Mouse (Mus musculus): ENCODE measurements at regions not wholly inside any gene's neighbourhood (a gene's known extent, or its start where the extent isn't known, plus 50 kb on each side); places are given as distances from the start of the nearest gene placed in this dataset.

DNA sequence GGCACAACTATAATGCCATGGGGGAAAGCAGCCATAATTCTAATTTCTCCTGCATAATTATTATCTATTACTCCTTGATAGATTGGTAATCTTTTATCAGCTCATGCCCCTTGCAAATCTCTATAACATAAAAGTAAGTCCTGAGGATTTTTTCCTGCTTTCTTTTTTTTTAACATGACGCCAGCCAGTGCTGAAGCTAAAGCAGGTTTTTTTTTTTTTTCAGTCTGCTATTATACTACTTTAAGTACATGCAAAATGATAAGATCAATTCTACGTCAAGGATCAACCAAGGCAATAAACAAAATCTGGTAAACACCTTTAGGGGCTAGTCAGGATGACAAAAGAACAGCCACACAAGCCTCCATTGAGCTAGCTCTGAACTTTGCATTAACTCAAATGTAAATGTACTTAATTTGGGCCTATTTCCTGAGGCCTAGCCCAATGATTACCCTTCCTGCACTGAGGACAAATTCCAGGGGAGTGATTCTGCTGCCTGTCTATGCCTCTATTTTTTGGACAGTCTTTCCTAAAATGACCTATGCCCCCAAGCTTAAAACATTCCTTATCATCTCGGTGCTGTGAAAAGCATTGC lies 434.8 kb downstream of the 1810013L24Rik start:
- Histone ChIP-seq H3K4me2 (no peak overlapping the region), H3K9me3 (no peaks in the 10 kb centered on the region), H3K27me3 (replicated peaks) (no peaks in the 10 kb centered on the region), H3K9ac (no peak overlapping the region), H3K4me3 (no peak overlapping the region), H3K27ac (replicated peaks) (no peak overlapping the region), H3K36me3 (no peaks in the 10 kb centered on the region), H3K4me1 (no peaks in the 10 kb centered on the region)
- WGBS: 50% methylated on average over 3 of the region's 3 CpGs
- no peak for ATAC-seq (ENCODE audit: extremely low read depth, insufficient number of reproducible peaks, low FRiP score, low TSS enrichment)

DNA sequence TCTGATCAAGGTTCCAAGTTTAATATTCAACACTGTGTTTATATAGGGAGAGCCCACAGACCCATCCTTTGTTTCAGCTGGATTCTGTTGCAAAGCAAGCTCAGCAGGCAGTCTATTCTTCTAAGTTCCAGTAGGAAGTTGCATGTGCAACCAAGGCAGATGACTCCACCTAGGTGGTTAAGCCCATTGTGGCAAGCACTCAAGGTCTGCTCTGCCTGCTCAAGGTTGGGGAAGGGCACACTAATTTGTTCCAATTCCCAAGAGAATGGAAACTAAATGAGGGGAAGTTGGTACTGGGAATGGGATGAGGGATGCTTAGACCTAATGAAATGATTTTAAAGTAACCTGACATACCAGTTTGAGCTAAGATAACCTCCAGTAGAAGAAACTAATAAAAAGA lies 437.3 kb downstream of the 1810013L24Rik start:
- H3K4me3 ChIP-seq: no peak overlapping the region
- H3K27me3 ChIP-seq (replicated peaks): no peaks in the 10 kb centered on the region
- H3K4me1 ChIP-seq: no peaks in the 10 kb centered on the region
- no peak overlapping the region for H3K27ac ChIP-seq (replicated peaks)
- ATAC-seq (ENCODE audit: extremely low read depth, insufficient number of reproducible peaks, low FRiP score, low TSS enrichment): no peak
- H3K4me2 ChIP-seq: no peak overlapping the region
- H3K36me3 ChIP-seq: no peaks in the 10 kb centered on the region
- no peak overlapping the region for H3K9ac ChIP-seq
- no peaks in the 10 kb centered on the region for H3K9me3 ChIP-seq

DNA sequence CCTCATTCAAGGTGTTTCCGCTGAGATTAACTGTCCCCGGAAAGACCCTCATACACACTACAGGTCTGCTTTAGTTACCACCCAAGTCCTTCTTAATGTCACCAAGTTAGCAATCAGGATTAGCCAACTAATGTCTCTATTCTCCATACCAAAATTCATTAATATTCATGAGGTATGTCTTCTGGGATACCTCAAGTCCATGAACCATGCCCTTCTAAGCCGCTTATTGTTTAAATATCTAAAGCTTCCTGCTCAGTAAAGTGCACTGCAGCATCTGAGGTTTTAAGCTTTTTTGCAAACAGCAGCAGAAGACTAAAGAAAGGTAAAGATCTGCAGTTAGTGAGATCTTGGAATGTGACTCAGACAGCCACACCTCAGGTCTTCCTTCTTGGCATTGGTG lies 440.2 kb downstream of the 1810013L24Rik start:
- Histone ChIP-seq H3K36me3 (no peaks in the 10 kb centered on the region), H3K4me2 (no peak overlapping the region), H3K27me3 (replicated peaks) (no peaks in the 10 kb centered on the region), H3K4me1 (no peaks in the 10 kb centered on the region), H3K4me3 (no peak overlapping the region), H3K27ac (replicated peaks) (no peak overlapping the region), H3K9me3 (no peaks in the 10 kb centered on the region), H3K9ac (no peak overlapping the region)
- WGBS: 72% methylated on average over 3 of the region's 3 CpGs
- no peak for ATAC-seq (ENCODE audit: extremely low read depth, insufficient number of reproducible peaks, low FRiP score, low TSS enrichment)

DNA sequence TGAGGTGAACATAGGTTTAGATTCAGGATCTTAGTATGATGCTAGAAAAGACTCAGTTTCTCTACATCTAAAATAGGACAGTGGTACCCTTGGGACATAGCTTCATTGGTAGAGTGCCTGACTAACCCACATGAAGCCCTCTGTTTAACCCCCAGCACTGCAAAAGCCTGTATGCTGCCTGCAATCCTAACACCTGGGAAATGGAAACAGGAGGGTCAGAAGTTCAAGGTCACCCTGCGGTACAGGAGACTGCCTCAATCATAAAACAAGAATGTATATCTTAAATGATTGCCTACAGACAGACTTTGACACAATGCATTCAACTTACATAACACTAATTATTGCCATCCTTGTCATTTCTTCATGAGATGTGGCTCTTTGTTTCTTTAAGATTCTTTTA lies 440.8 kb downstream of the 1810013L24Rik start:
- no peaks in the 10 kb centered on the region for H3K4me1 ChIP-seq
- no peak overlapping the region for H3K4me3 ChIP-seq
- no peak for ATAC-seq (ENCODE audit: extremely low read depth, insufficient number of reproducible peaks, low FRiP score, low TSS enrichment)
- H3K36me3 ChIP-seq: no peaks in the 10 kb centered on the region
- H3K4me2 ChIP-seq: no peak overlapping the region
- H3K9ac ChIP-seq: no peak overlapping the region
- H3K27ac ChIP-seq (replicated peaks): no peak overlapping the region
- no peaks in the 10 kb centered on the region for H3K9me3 ChIP-seq
- H3K27me3 ChIP-seq (replicated peaks): no peaks in the 10 kb centered on the region
- 75% methylated on average over 1 of the region's 1 CpGs for WGBS

- no peaks in the 10 kb centered on the region for H3K4me1 ChIP-seq
- H3K36me3 ChIP-seq: no peaks in the 10 kb centered on the region
- H3K9me3 ChIP-seq: no peaks in the 10 kb centered on the region
- 71% methylated on average over 6 of the region's 6 CpGs for WGBS
- H3K4me2 ChIP-seq: no peak overlapping the region
- ATAC-seq (ENCODE audit: extremely low read depth, insufficient number of reproducible peaks, low FRiP score, low TSS enrichment): no peak
- no peaks in the 10 kb centered on the region for H3K27me3 ChIP-seq (replicated peaks)
- H3K4me3 ChIP-seq: no peak overlapping the region
- no peak overlapping the region for H3K9ac ChIP-seq
- H3K27ac ChIP-seq (replicated peaks): no peak overlapping the region
Observed at GRCm38 (mm10) chr16:9273751-9274300, 443.9 kb downstream of the 1810013L24Rik start.

- H3K36me3 ChIP-seq: no peaks in the 10 kb centered on the region
- no peak overlapping the region for H3K4me2 ChIP-seq
- H3K4me1 ChIP-seq: no peaks in the 10 kb centered on the region
- WGBS: 66% methylated on average over 7 of the region's 7 CpGs
- no peak overlapping the region for H3K27ac ChIP-seq (replicated peaks)
- no peak overlapping the region for H3K4me3 ChIP-seq
- no peak overlapping the region for H3K9ac ChIP-seq
- no peaks in the 10 kb centered on the region for H3K9me3 ChIP-seq
- no peaks in the 10 kb centered on the region for H3K27me3 ChIP-seq (replicated peaks)
- no peak for ATAC-seq (ENCODE audit: extremely low read depth, insufficient number of reproducible peaks, low FRiP score, low TSS enrichment)
Observed at GRCm38 (mm10) chr16:9274583-9275100, 444.7 kb downstream of the 1810013L24Rik start.

- ATAC-seq (ENCODE audit: extremely low read depth, insufficient number of reproducible peaks, low FRiP score, low TSS enrichment): no peak
- no peaks in the 10 kb centered on the region for H3K27me3 ChIP-seq (replicated peaks)
- 72% methylated on average over 4 of the region's 4 CpGs for WGBS
- no peaks in the 10 kb centered on the region for H3K4me1 ChIP-seq
- no peak overlapping the region for H3K4me3 ChIP-seq
- no peaks in the 10 kb centered on the region for H3K36me3 ChIP-seq
- no peaks in the 10 kb centered on the region for H3K9me3 ChIP-seq
- H3K4me2 ChIP-seq: no peak overlapping the region
- no peak overlapping the region for H3K9ac ChIP-seq
- no peak overlapping the region for H3K27ac ChIP-seq (replicated peaks)
Observed at GRCm38 (mm10) chr16:9275426-9275825, 445.5 kb downstream of the 1810013L24Rik start.

DNA sequence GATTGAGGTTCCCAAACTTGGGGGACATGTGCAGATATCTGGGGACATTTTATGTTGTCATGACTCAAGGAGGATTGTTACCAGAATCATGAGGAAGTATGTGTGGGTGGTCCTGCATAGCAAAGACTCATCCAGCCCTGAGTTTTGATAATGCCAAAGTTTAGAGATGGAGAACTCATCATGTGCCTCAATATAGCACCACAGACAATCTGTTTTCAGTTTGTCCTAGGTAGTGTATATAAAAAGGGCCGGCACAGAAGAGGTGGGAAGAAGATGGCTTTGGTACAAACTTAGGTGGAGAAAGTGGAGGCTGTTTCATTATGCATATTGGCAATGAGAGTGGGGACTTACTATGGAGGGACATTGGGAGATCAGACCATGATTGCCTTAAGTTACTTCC lies 447.2 kb downstream of the 1810013L24Rik start:
- no peaks in the 10 kb centered on the region for H3K9me3 ChIP-seq
- no peak overlapping the region for H3K4me2 ChIP-seq
- no peak overlapping the region for H3K4me3 ChIP-seq
- H3K9ac ChIP-seq: no peak overlapping the region
- WGBS: 68% methylated on average over 1 of the region's 1 CpGs
- H3K4me1 ChIP-seq: 0 out of 2 replicates have a peak, but pooled peaks cover 2% of the 10 kb centered on the region
- no peak for ATAC-seq (ENCODE audit: extremely low read depth, insufficient number of reproducible peaks, low FRiP score, low TSS enrichment)
- no peak overlapping the region for H3K27ac ChIP-seq (replicated peaks)
- H3K36me3 ChIP-seq: no peaks in the 10 kb centered on the region
- H3K27me3 ChIP-seq (replicated peaks): no peaks in the 10 kb centered on the region

- H3K4me1 ChIP-seq: 0 out of 2 replicates have a peak, but pooled peaks cover 2% of the 10 kb centered on the region
- H3K4me2 ChIP-seq: no peak overlapping the region
- no peaks in the 10 kb centered on the region for H3K9me3 ChIP-seq
- H3K27me3 ChIP-seq (replicated peaks): no peaks in the 10 kb centered on the region
- no peak for ATAC-seq (ENCODE audit: extremely low read depth, insufficient number of reproducible peaks, low FRiP score, low TSS enrichment)
- no peak overlapping the region for H3K9ac ChIP-seq
- no peaks in the 10 kb centered on the region for H3K36me3 ChIP-seq
- no peak overlapping the region for H3K4me3 ChIP-seq
- H3K27ac ChIP-seq (replicated peaks): no peak overlapping the region
- WGBS: 67% methylated on average over 6 of the region's 6 CpGs
Observed at GRCm38 (mm10) chr16:9279726-9280125, 449.8 kb downstream of the 1810013L24Rik start.

- no peaks in the 10 kb centered on the region for H3K36me3 ChIP-seq
- WGBS: 72% methylated on average over 4 of the region's 4 CpGs
- 0 out of 2 replicates have a peak, but pooled peaks cover 2% of the 10 kb centered on the region for H3K4me1 ChIP-seq
- H3K9me3 ChIP-seq: no peaks in the 10 kb centered on the region
- H3K27me3 ChIP-seq (replicated peaks): no peaks in the 10 kb centered on the region
- no peak overlapping the region for H3K4me3 ChIP-seq
- no peak overlapping the region for H3K4me2 ChIP-seq
- H3K9ac ChIP-seq: no peak overlapping the region
- H3K27ac ChIP-seq (replicated peaks): no peak overlapping the region
- no peak for ATAC-seq (ENCODE audit: extremely low read depth, insufficient number of reproducible peaks, low FRiP score, low TSS enrichment)
Observed at GRCm38 (mm10) chr16:9280431-9280830, 450.5 kb downstream of the 1810013L24Rik start.

- H3K36me3 ChIP-seq: no peaks in the 10 kb centered on the region
- H3K27me3 ChIP-seq (replicated peaks): no peaks in the 10 kb centered on the region
- H3K4me1 ChIP-seq: 0 out of 2 replicates have a peak, but pooled peaks cover 2% of the 10 kb centered on the region
- H3K9ac ChIP-seq: no peak overlapping the region
- no peak for ATAC-seq (ENCODE audit: extremely low read depth, insufficient number of reproducible peaks, low FRiP score, low TSS enrichment)
- H3K27ac ChIP-seq (replicated peaks): no peak overlapping the region
- H3K4me3 ChIP-seq: no peak overlapping the region
- H3K9me3 ChIP-seq: no peaks in the 10 kb centered on the region
- no peak overlapping the region for H3K4me2 ChIP-seq
- WGBS: 15% methylated on average over 5 of the region's 5 CpGs
Observed at GRCm38 (mm10) chr16:9280931-9281330, 451.0 kb downstream of the 1810013L24Rik start.

GRCm38 (mm10) chr16:9284423-9284822 lies 454.5 kb downstream of the 1810013L24Rik start:
- Histone ChIP-seq H3K27me3 (replicated peaks) (no peaks in the 10 kb centered on the region), H3K36me3 (no peaks in the 10 kb centered on the region), H3K9ac (no peak overlapping the region), H3K27ac (replicated peaks) (no peak overlapping the region), H3K4me2 (no peak overlapping the region), H3K4me3 (no peak overlapping the region), H3K9me3 (no peaks in the 10 kb centered on the region), H3K4me1 (0 out of 2 replicates have a peak, but pooled peaks cover 2% of the 10 kb centered on the region)
- 47% methylated on average over 3 of the region's 3 CpGs for WGBS
- no peak for ATAC-seq (ENCODE audit: extremely low read depth, insufficient number of reproducible peaks, low FRiP score, low TSS enrichment)

Data from heart, embryonic 13.5 days (tissue).